Mouse (Mus musculus) myocyte (in vitro differentiated cells): Measurements from ENCODE around the gene Ngrn. TPM values are rescaled to one million over a fixed set of nuclear protein-coding genes. Genes with fewer than 3 reads are reported as not detected.

Experiments
- H3K27me3 ChIP-seq: one replicate; pipeline ENCODE4 v1.6.1; 2011; ENCODE audit not compliant: control insufficient read depth, insufficient read depth, insufficient read length
- H3K36me3 ChIP-seq: one replicate; pipeline ENCODE4 v1.6.1; 2011; ENCODE audit not compliant: control insufficient read depth, insufficient read depth
- H3K4me2 ChIP-seq: one replicate; pipeline ENCODE4 v1.6.1; 2011; ENCODE audit warnings: low read depth, control low read depth
- H3K4me3 ChIP-seq: one replicate; pipeline ENCODE4 v1.5.1; 2011; ENCODE audit warnings: mild to moderate bottlenecking, control low read depth, moderate library complexity
- H3K79me2 ChIP-seq: one replicate; pipeline ENCODE4 v1.6.1; 2011; ENCODE audit not compliant: control insufficient read depth, insufficient read depth
- H3ac ChIP-seq: one replicate; pipeline ENCODE4 v1.6.1; 2011; ENCODE audit not compliant: control insufficient read depth, insufficient read length
- CEBPB ChIP-seq: IDR thresholded peaks from 2 replicates; pipeline ENCODE4 v1.6.1; 2011; ENCODE audit warnings: mild to moderate bottlenecking, moderate library complexity; ENCODE audit not compliant: poor library complexity, insufficient read depth, severe bottlenecking
- E2F4 ChIP-seq: IDR thresholded peaks from one replicate; pipeline ENCODE4 v1.6.1; 2011; ENCODE audit warnings: mild to moderate bottlenecking, control low read depth, moderate library complexity; ENCODE audit not compliant: insufficient read depth
- MAX ChIP-seq: IDR thresholded peaks from one replicate; pipeline ENCODE4 v1.6.1; 2011; ENCODE audit warnings: low read depth, mild to moderate bottlenecking, control low read depth
- MYOD1 ChIP-seq, 3 experiments: IDR thresholded peaks; one replicate each; pipeline ENCODE4 v1.6.1; 2011; ENCODE audit warnings: control low read depth in 2 of 3, low read depth in 2 of 3, mild to moderate bottlenecking in 2 of 3, moderate library complexity in 1 of 3; ENCODE audit not compliant: insufficient read length in 2 of 3, control insufficient read depth in 1 of 3
- MYOG ChIP-seq, 3 experiments: IDR thresholded peaks; one replicate each; pipeline ENCODE4 v1.6.1; 2011; ENCODE audit warnings: control low read depth in 2 of 3, low read depth in 2 of 3, mild to moderate bottlenecking in 2 of 3; ENCODE audit not compliant: insufficient read length in 2 of 3, control insufficient read depth in 1 of 3, insufficient read depth in 1 of 3
- POLR2A ChIP-seq: IDR thresholded peaks from one replicate; pipeline ENCODE4 v1.6.1; 2011; ENCODE audit warnings: low read depth, mild to moderate bottlenecking, control low read depth, moderate library complexity; ENCODE audit not compliant: insufficient read length
- POLR2AphosphoS2 ChIP-seq: IDR thresholded peaks from one replicate; pipeline ENCODE4 v1.6.1; 2011; ENCODE audit warnings: low read depth, control low read depth; ENCODE audit not compliant: insufficient read length
- REST ChIP-seq: IDR thresholded peaks from one replicate; pipeline ENCODE4 v1.6.1; 2011; ENCODE audit warnings: mild to moderate bottlenecking, control low read depth, moderate library complexity; ENCODE audit not compliant: insufficient read depth, insufficient read length
- SRF ChIP-seq: IDR thresholded peaks from one replicate; pipeline ENCODE4 v1.6.1; 2011; ENCODE audit warnings: low read depth; ENCODE audit not compliant: control insufficient read depth, insufficient read length
- TCF12 ChIP-seq: IDR thresholded peaks from one replicate; pipeline ENCODE4 v1.6.1; 2011; ENCODE audit warnings: mild to moderate bottlenecking, control low read depth; ENCODE audit not compliant: poor library complexity, insufficient read depth, severe bottlenecking
- TCF3 ChIP-seq: IDR thresholded peaks from one replicate; pipeline ENCODE4 v1.6.1; 2011; ENCODE audit warnings: low read depth, control low read depth; ENCODE audit not compliant: insufficient read length
- USF1 ChIP-seq: IDR thresholded peaks from one replicate; pipeline ENCODE4 v1.6.1; 2011; ENCODE audit warnings: low read depth, mild to moderate bottlenecking, control low read depth, moderate library complexity
- polyA plus RNA-seq: library from polyadenylated mRNA; unstranded; fragments of >200 nt; fragmentation: generic; extraction: Trizol; gene quantifications from one replicate; pipeline ENCODE4 v1.2.1, GENCODE M21; 2012; ENCODE audit warnings: missing spikeins

Gene Ngrn
- polyA plus RNA-seq, 1 experiment, result 55.0 TPM

- Histone ChIP-seq H3K4me3 (no peak overlapping the region), H3K4me2 (no peak overlapping the region), H3K27me3 (no peaks in the 10 kb centered on the region), H3ac (no peak overlapping the region), H3K79me2 (no peaks in the 10 kb centered on the region), H3K36me3 (peaks cover 30% of the 10 kb centered on the region)
- TF ChIP-seq CEBPB, result no peak
- no peak for TF ChIP-seq MYOD1 (IDR thresholded peaks at IDR 0.05; ENCODE audit: control insufficient read depth in 1 of 3, insufficient read length in 2 of 3, low read depth in 2 of 3)
- no peak for TF ChIP-seq MYOG (IDR thresholded peaks at IDR 0.05; ENCODE audit: control insufficient read depth in 1 of 3, insufficient read depth in 1 of 3, insufficient read length in 2 of 3, low read depth in 2 of 3)
- no peak for TF ChIP-seq REST
- no peak for TF ChIP-seq TCF12
- TF ChIP-seq TCF3, result no peak
- no peak for TF ChIP-seq POLR2A
- TF ChIP-seq MAX, result no peak
- no peak for TF ChIP-seq USF1
- TF ChIP-seq POLR2AphosphoS2, result no peak
- no peak for TF ChIP-seq SRF
- TF ChIP-seq E2F4, result no peak
Measured at GRCm38 (mm10) chr7:80285725-80286124, 24.7 kb downstream of the Ngrn start.

GRCm38 (mm10) chr7:80287736-80288135, 26.7 kb downstream of the Ngrn start:
- Histone ChIP-seq H3ac (no peak overlapping the region), H3K36me3 (peaks cover 23% of the 10 kb centered on the region)

DNA sequence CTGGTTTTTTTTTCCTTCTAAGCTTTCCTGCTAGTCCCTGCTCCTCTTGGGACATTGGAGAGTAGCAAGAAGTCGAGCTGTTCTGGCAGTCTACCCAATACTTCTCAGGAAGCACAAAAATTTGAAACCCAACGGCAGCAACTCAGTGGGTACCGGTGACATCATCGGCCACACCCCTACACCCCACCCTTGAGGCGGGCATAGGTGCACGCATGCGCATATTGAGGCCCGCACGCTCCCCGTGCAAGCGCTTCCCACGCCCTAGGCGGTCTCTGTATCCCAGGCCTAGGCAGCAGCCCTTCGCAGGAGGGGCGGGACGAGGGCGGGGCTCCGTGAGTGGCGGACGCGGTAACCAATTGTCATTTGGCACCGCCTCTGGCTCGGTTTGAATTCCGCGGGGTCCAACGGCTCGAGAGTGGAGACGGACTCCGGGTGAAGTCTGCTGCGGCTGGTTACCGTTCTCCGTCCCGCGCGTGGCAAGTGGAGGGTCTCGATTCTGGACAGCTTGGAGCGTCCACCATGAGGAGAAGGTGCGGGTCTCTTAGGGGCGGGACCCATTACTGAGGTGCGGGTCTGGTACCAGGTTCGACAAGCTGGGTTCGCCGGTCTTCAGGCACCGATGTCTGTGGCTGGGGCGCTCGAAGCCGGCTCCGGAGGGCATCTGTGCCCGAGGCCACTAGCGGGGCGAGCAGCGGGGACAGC, 33.2 kb downstream of the Ngrn start, which contains the start of gene Prc1:
Gene Prc1 (plus strand): TSS at position 389 of the 702 bp plus-strand sequence.
- TF ChIP-seq TCF3 (no peak), TCF12 (no peak), POLR2AphosphoS2 (peak; percentile 74), E2F4 (peak; percentile 94), CEBPB (no peak), SRF (no peak), POLR2A (peak; percentile 89), MYOD1 (IDR thresholded peaks at IDR 0.05; ENCODE audit: control insufficient read depth in 1 of 3, insufficient read length in 2 of 3, low read depth in 2 of 3) (no peak), REST (no peak), MYOG (IDR thresholded peaks at IDR 0.05; ENCODE audit: control insufficient read depth in 1 of 3, insufficient read depth in 1 of 3, insufficient read length in 2 of 3, low read depth in 2 of 3) (no peak), MAX (no peak)
- H3K36me3 ChIP-seq, result no peaks in the 10 kb centered on the region
- H3ac ChIP-seq, result peak within 1 kb of the TSS; percentile 62
- H3K4me2 ChIP-seq, result peak within 1 kb of the TSS; percentile 85
- H3K27me3 ChIP-seq, result no peaks in the 10 kb centered on the region
- H3K4me3 ChIP-seq, result peak within 1 kb of the TSS; percentile 68
- peaks cover 44% of the 10 kb centered on the region for H3K79me2 ChIP-seq

More at GRCm38 (mm10) chr7:80287736-80288135, 26.7 kb downstream of the Ngrn start:
- Histone ChIP-seq H3K27me3 (no peaks in the 10 kb centered on the region), H3K4me2 (no peak overlapping the region), H3K4me3 (no peak overlapping the region), H3K79me2 (no peaks in the 10 kb centered on the region)
- TF ChIP-seq MAX, result no peak
- no peak for TF ChIP-seq MYOD1 (IDR thresholded peaks at IDR 0.05; ENCODE audit: control insufficient read depth in 1 of 3, insufficient read length in 2 of 3, low read depth in 2 of 3)
- TF ChIP-seq USF1, result no peak
- no peak for TF ChIP-seq POLR2AphosphoS2
- no peak for TF ChIP-seq REST
- TF ChIP-seq TCF12, result no peak
- TF ChIP-seq POLR2A, result no peak
- TF ChIP-seq CEBPB, result no peak
- TF ChIP-seq SRF, result no peak
- no peak for TF ChIP-seq MYOG (IDR thresholded peaks at IDR 0.05; ENCODE audit: control insufficient read depth in 1 of 3, insufficient read depth in 1 of 3, insufficient read length in 2 of 3, low read depth in 2 of 3)
- TF ChIP-seq TCF3, result no peak
- no peak for TF ChIP-seq E2F4

GRCm38 (mm10) chr7:80294764-80295648, 34.0 kb downstream of the Ngrn start:
- Histone ChIP-seq H3K79me2 (peaks cover 52% of the 10 kb centered on the region), H3K4me2 (peak overlapping the region; percentile 83), H3K36me3 (no peaks in the 10 kb centered on the region), H3ac (peak overlapping the region; percentile 62), H3K4me3 (peak overlapping the region; percentile 68), H3K27me3 (no peaks in the 10 kb centered on the region)
- TF ChIP-seq MYOG (IDR thresholded peaks at IDR 0.05; ENCODE audit: control insufficient read depth in 1 of 3, insufficient read depth in 1 of 3, insufficient read length in 2 of 3, low read depth in 2 of 3) (peak in 2 of 3 experiments; percentile 61 to 62), POLR2AphosphoS2 (no peak), CEBPB (no peak), REST (no peak), MYOD1 (IDR thresholded peaks at IDR 0.05; ENCODE audit: control insufficient read depth in 1 of 3, insufficient read length in 2 of 3, low read depth in 2 of 3) (peak in 1 of 3 experiments; percentile 64)
